18 mouse cellular contexts compared by ENCODE assay signal in genomic region chr5:112941001-112941400, GRCm38 (mm10). TPM values are rescaled to one million over a fixed set of nuclear protein-coding genes. Genes with fewer than 3 reads are reported as not detected.
"Had no signal": no experiment of that assay in that cellular context is flagged by ENCODE, and none has a peak within 500 bp of the region (broad histone marks: within the 10 kb centered on the region; RNA-seq: fewer than 3 reads in every experiment).

No protein-coding gene starts in this region.

- H3K27me3 ChIP-seq: limb, embryonic 12.5 days; liver, embryonic 13.5 days; lung, embryonic 15.5 days; midbrain, embryonic 15.5 days; neural tube, embryonic 12.5 days had no signal

- H3K27ac ChIP-seq: layer of hippocampus, adult 2 months; limb, embryonic 12.5 days; liver, embryonic 13.5 days; lung, embryonic 15.5 days; macrophage; midbrain, embryonic 15.5 days; neural tube, embryonic 12.5 days had no signal

- H3K36me3 ChIP-seq: liver, embryonic 13.5 days; neural tube, embryonic 12.5 days had no signal

- H3K9me3 ChIP-seq: limb, embryonic 12.5 days; liver, embryonic 13.5 days; lung, embryonic 15.5 days; megakaryocyte, embryonic 14.5 days; midbrain, embryonic 15.5 days; neural tube, embryonic 12.5 days had no signal

- H3K4me1 ChIP-seq: liver, embryonic 13.5 days; lung, embryonic 15.5 days; megakaryocyte, embryonic 14.5 days; neural tube, embryonic 12.5 days had no signal

- H3K4me3 ChIP-seq: layer of hippocampus, adult 2 months; limb, embryonic 12.5 days; liver, embryonic 13.5 days; lung, embryonic 15.5 days; megakaryocyte, embryonic 14.5 days; midbrain, embryonic 15.5 days; neural tube, embryonic 12.5 days had no signal

- ATAC-seq: liver, postnatal 0 days; midbrain, embryonic 15.5 days had no signal

- H3K4me2 ChIP-seq: limb, embryonic 12.5 days; liver, embryonic 13.5 days; lung, embryonic 15.5 days; midbrain, embryonic 11.5 days; midbrain, embryonic 15.5 days; neural tube, embryonic 12.5 days had no signal

- DNase-seq: kidney, postnatal 10 days; kidney, postnatal 4 days; liver; liver, embryonic 13.5 days; liver, postnatal 0 days; lung, postnatal 14 days; spleen, adult 18-20 months; thymus, adult 18-20 months; thymus, postnatal 14 days had no signal

- H3K9ac ChIP-seq: limb, embryonic 12.5 days; liver, embryonic 13.5 days; liver, postnatal 0 days; lung, embryonic 15.5 days; midbrain, embryonic 15.5 days; neural tube, embryonic 12.5 days had no signal

RNA-seq across cellular contexts. Expression of gene Myo18b, which starts 44.8 kb away (rescaled TPM):
- total RNA-seq: monocyte, adult 5-6 weeks had no signal
- polyA plus RNA-seq: liver, postnatal 0 days had no signal
